Mouse (Mus musculus) MN1 (cell line): ENCODE measurements around the gene Myb.

Experiments
- DNase-seq: peaks from one replicate; pipeline ENCODE4 v3.0.0-alpha.2; 2016; ENCODE audit warnings: low spot score

Gene Myb

GRCm38 (mm10) chr10:21128086-21128611 lies 32.6 kb downstream of the Myb start:
- no peak for DNase-seq

GRCm38 (mm10) chr10:21118341-21118740 lies 42.4 kb downstream of the Myb start:
- DNase-seq: peak; percentile 43

GRCm38 (mm10) chr10:21114459-21114858 lies 46.3 kb downstream of the Myb start:
- DNase-seq: no peak

- no peak for DNase-seq
Observed at GRCm38 (mm10) chr10:21112689-21113088, 48.1 kb downstream of the Myb start.

GRCm38 (mm10) chr10:21109337-21110056 lies 51.3 kb downstream of the Myb start:
- DNase-seq: no peak

GRCm38 (mm10) chr10:21108796-21109195 lies 52.0 kb downstream of the Myb start:
- no peak for DNase-seq

GRCm38 (mm10) chr10:21108182-21108581 lies 52.6 kb downstream of the Myb start:
- DNase-seq: no peak

- no peak for DNase-seq
Observed at GRCm38 (mm10) chr10:21105206-21105605, 55.6 kb downstream of the Myb start.

- no peak for DNase-seq
Observed at GRCm38 (mm10) chr10:21102689-21103088, 58.1 kb downstream of the Myb start.

- DNase-seq: no peak
Observed at GRCm38 (mm10) chr10:21101948-21102347, 58.8 kb downstream of the Myb start.

GRCm38 (mm10) chr10:21100646-21101249 lies 60.0 kb downstream of the Myb start:
- no peak for DNase-seq

- no peak for DNase-seq
Observed at GRCm38 (mm10) chr10:21099515-21099914, 61.3 kb downstream of the Myb start.

- DNase-seq: no peak
Observed at GRCm38 (mm10) chr10:21095541-21095940, 65.2 kb downstream of the Myb start.

- no peak for DNase-seq
Observed at GRCm38 (mm10) chr10:21094896-21095295, 65.9 kb downstream of the Myb start.

GRCm38 (mm10) chr10:21093301-21093700 lies 67.5 kb downstream of the Myb start:
- no peak for DNase-seq

GRCm38 (mm10) chr10:21092501-21093270 lies 68.1 kb downstream of the Myb start:
- no peak for DNase-seq

- no peak for DNase-seq
Observed at GRCm38 (mm10) chr10:21090922-21091700, 69.7 kb downstream of the Myb start.

GRCm38 (mm10) chr10:21089541-21089940 lies 71.2 kb downstream of the Myb start:
- DNase-seq: no peak

GRCm38 (mm10) chr10:21087614-21088232 lies 73.1 kb downstream of the Myb start:
- no peak for DNase-seq

- no peak for DNase-seq
Observed at GRCm38 (mm10) chr10:21085044-21085443, 75.7 kb downstream of the Myb start.

- DNase-seq: peak; percentile 72
Observed at GRCm38 (mm10) chr10:21083391-21083918, 77.3 kb downstream of the Myb start.
